Mouse (Mus musculus) G1E (cell line): ENCODE results near the gene Scfd2. TPM values are rescaled to one million over a fixed set of nuclear protein-coding genes. Genes with fewer than 3 reads are reported as not detected.

Source experiments
- ATAC-seq: 2 replicates; pipeline ENCODE4 v1.8.0; 2016; ENCODE audit warnings: mild to moderate bottlenecking; ENCODE audit not compliant: insufficient number of reproducible peaks, poor library complexity, low FRiP score, severe bottlenecking; ENCODE audit errors: extremely low read depth
- DNase-seq: peaks from one replicate; pipeline ENCODE4 v3.0.0; 2012; ENCODE audit warnings: low spot score
- H3K27me3 ChIP-seq: 2 replicates; pipeline ENCODE4 v1.6.1; 2012; ENCODE audit warnings: mild to moderate bottlenecking, low read length, inconsistent platforms; ENCODE audit not compliant: insufficient read depth
- H3K36me3 ChIP-seq: replicated peaks from 2 replicates; pipeline ENCODE3; 2012; ENCODE audit warnings: mild to moderate bottlenecking, inconsistent platforms
- H3K4me1 ChIP-seq: 2 replicates; pipeline ENCODE4 v1.6.1; 2012; ENCODE audit warnings: low read depth, low read length, inconsistent platforms, mixed read lengths; ENCODE audit not compliant: insufficient read depth
- H3K4me3 ChIP-seq: 2 replicates; pipeline ENCODE4 v1.5.1; 2012; ENCODE audit warnings: low read depth, mild to moderate bottlenecking, inconsistent platforms, low read length, moderate library complexity, mixed read lengths
- H3K9me3 ChIP-seq: replicated peaks from 2 replicates; pipeline ENCODE4 v1.6.1; 2012; ENCODE audit warnings: inconsistent platforms
- CTCF ChIP-seq: IDR thresholded peaks from 2 replicates; pipeline ENCODE4 v1.5.1; 2012; ENCODE audit warnings: low read depth, low read length, inconsistent platforms, mixed read lengths
- GATA1 ChIP-seq: IDR thresholded peaks from 2 replicates; pipeline ENCODE4 v1.6.1; 2012; ENCODE audit warnings: borderline replicate concordance, low read length, inconsistent platforms, mixed read lengths
- GATA2 ChIP-seq: IDR thresholded peaks from 2 replicates; pipeline ENCODE4 v1.6.1; 2012; ENCODE audit warnings: low read depth, low read length, inconsistent platforms, borderline replicate concordance
- POLR2AphosphoS5 ChIP-seq: IDR thresholded peaks from 2 replicates; pipeline ENCODE4 v1.6.1; 2012; ENCODE audit warnings: low read depth, low read length, inconsistent platforms; ENCODE audit not compliant: insufficient replicate concordance
- TAL1 ChIP-seq: conservative IDR thresholded peaks from 2 replicates; pipeline ENCODE4 v1.6.1; 2012; ENCODE audit warnings: low read depth, low read length, inconsistent platforms, mixed read lengths
- polyA plus RNA-seq: library from polyadenylated mRNA; stranded (reverse); fragments of >175 nt; gene quantifications from 2 replicates; pipeline ENCODE4 v1.2.3, GENCODE M21; 2012
- total RNA-seq, 2 experiments: library from RNA; stranded (forward) in 1 of 2; stranded (reverse) in 1 of 2; fragments of 200-1000 nt in 1 of 2; fragments of >200 nt in 1 of 2; fragmentation: Nextera tagmentation in 1 of 2; gene quantifications; 2 replicates each; pipeline ENCODE4 v1.2.3; 2014 to 2017

The Scfd2 gene
- total and polyA plus RNA-seq, 3 experiments = 5.1 to 12.3 (median 8.9) TPM

- Histone ChIP-seq H3K4me1 (peaks cover 3% of the 10 kb centered on the region; the same call in 1 of the 2 replicates), H3K9me3 (no peaks in the 10 kb centered on the region), H3K4me3 (no peak overlapping the region), H3K36me3 (no peaks in the 10 kb centered on the region), H3K27me3 (peaks cover 19% of the 10 kb centered on the region)
- ATAC-seq = no peak
- DNase-seq = no peak
- TF ChIP-seq CTCF (no peak), TAL1 (no peak), GATA2 (no peak), POLR2AphosphoS5 (no peak), GATA1 (no peak)
Measured at GRCm38 (mm10) chr5:74158929-74159632, 372.5 kb downstream of the Scfd2 start.

- Histone ChIP-seq H3K9me3 (no peaks in the 10 kb centered on the region), H3K4me3 (no peak overlapping the region), H3K27me3 (peaks cover 7% of the 10 kb centered on the region), H3K4me1 (peaks cover 3% of the 10 kb centered on the region; the same call in 1 of the 2 replicates), H3K36me3 (no peaks in the 10 kb centered on the region)
- TF ChIP-seq CTCF = no peak
- no peak for TF ChIP-seq GATA2
- no peak for TF ChIP-seq TAL1
- TF ChIP-seq POLR2AphosphoS5 = no peak
- TF ChIP-seq GATA1 = no peak
- DNase-seq = no peak
- no peak for ATAC-seq
Measured at GRCm38 (mm10) chr5:74155860-74156351, 375.7 kb downstream of the Scfd2 start.

Other genes with a start within 250 kb of the Scfd2 start
- 285 and 297 TPM in 2 replicates for gene Fip1l1, start 3.7 kb upstream of the Scfd2 start, total RNA-seq (2014; fragmentation: Nextera tagmentation)
- gene Fip1l1, start 3.7 kb upstream of the Scfd2 start, total RNA-seq (2017) = 127 and 159 TPM in 2 replicates
- gene Fip1l1, start 3.7 kb upstream of the Scfd2 start, polyA plus RNA-seq = 114 and 137 TPM in 2 replicates
- not detected in 2 replicates for gene Lnx1, start 171.2 kb upstream of the Scfd2 start, total RNA-seq (2014; fragmentation: Nextera tagmentation)
- gene Lnx1, start 171.2 kb upstream of the Scfd2 start, total RNA-seq (2017) = 0.12 and 0.16 TPM in 2 replicates
- gene Lnx1, start 171.2 kb upstream of the Scfd2 start, polyA plus RNA-seq = not detected in 2 replicates